Mouse (Mus musculus): ENCODE results near the gene Atxn7.

Atxn7 gene

DNA sequence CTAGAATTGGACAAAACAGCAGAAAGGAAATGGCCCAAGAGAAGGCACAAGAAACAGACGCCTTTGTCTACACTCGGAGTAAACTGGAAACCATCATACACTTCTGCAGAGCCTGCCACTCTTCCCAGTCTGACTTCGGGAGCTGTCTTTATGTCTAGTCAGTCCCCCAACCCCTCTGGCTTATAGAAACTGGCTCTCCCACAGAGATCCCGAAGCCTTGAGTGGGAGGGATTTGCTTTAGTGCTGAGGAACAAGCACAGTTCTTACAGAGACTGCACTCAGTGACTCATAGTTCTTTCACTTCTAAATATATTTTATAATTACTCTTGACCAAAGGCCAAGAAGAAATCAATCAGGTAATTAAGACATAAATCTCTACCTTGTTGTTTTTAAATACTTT is 149.5 kb downstream of the Atxn7 start:
- in situ Hi-C loops (cut with MboI, MseI): loop anchor here (25.0 kb wide), 1 partner anchor 652 kb away; no protein-coding TSS in a partner anchor

DNA sequence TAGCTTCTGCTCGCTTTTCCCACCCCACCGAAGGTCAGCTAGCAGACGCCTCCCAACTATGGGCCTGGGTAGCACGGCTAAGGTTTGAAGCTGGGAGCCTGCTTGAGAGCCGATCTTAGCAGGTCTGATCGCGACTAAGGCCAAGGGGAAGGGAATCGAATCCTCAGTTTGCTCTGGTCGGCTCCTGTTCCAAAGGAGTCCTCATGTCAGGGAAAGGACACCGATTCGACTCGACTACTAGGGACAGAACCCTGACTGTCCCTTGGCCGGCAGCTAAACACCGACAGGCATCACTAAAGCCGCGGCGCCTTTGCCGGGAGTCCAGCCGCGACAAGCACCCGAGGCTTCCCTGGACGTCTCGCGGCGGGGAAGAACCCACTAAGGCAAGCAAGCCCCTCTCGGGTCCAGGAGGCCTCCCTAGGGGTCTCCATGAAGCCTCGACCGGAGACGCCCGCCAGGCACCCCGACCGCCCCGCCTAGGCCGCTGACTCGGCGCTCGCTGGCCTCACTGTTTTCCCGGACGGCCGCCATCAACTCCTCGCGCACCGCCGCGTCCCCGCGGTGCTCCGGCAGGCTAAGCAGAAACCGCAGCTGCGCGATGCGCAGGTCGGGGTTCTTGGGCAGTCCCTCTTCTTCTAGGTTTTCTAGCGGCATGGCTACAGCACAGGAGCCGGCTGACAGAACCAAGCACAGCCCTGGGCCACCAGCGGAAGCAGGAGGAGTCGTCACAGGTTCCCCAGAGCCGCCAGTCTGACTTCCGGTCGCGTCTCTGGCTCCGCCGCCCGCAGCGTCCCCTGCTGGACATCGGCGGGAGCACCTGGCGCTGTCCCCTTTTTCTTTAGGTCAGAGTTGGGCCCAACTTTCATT is 159.2 kb downstream of the Atxn7 start, which contains the start of gene Psmd6:
Gene Psmd6 (minus strand): TSS at position 755 of the 867 bp plus-strand sequence.
- in situ Hi-C loops (cut with MboI, MseI): loop anchor here (5.0 to 25.0 kb wide), 2 partner anchors 227 to 642 kb away; partner anchors contain the start of gene Il3ra

Measured in T-helper 1 cell (primary cell).